ENCODE assay signal across 22 mouse cellular contexts in genomic region chr11:94389724-94390396, GRCm38 (mm10). TPM values are rescaled to one million over a fixed set of nuclear protein-coding genes. Genes with fewer than 3 reads are reported as not detected.
DNase-seq lines count a peak whose midpoint lies in the region; ATAC-seq and TF ChIP-seq lines count a peak whose summit lies in the region.
"Had no signal": no experiment of that assay in that cellular context is flagged by ENCODE, and none has a peak within 500 bp of the region (broad histone marks: within the 10 kb centered on the region; RNA-seq: fewer than 3 reads in every experiment).

No protein-coding gene starts in this region.

- no peak overlapping the region for H3K4me2 ChIP-seq in liver, embryonic 11.5 days
- no peak overlapping the region for H3K4me2 ChIP-seq in embryonic facial prominence, embryonic 15.5 days (replicated peaks)
- H3K4me2 ChIP-seq in stomach, embryonic 16.5 days (ENCODE audit: low read depth, low read length): no peak overlapping the region
- H3K4me2 ChIP-seq: hindbrain, embryonic 13.5 days; limb, embryonic 15.5 days had no signal

- TF ChIP-seq POLR2A in liver, adult 2 months (IDR thresholded peaks at IDR 0.05; ENCODE audit: extremely low read depth, insufficient read depth, low read length): no peak
- TF ChIP-seq POLR2A in cerebellum, adult 2 months (IDR thresholded peaks at IDR 0.05; ENCODE audit: borderline replicate concordance, insufficient read depth, low read length): no peak

- H3K9ac ChIP-seq in liver, adult 2 months (ENCODE audit: low read depth, low read length): peak overlapping the region; percentile 53
- no peak overlapping the region for H3K9ac ChIP-seq in liver, embryonic 11.5 days (ENCODE audit: low read depth, low read length)
- H3K9ac ChIP-seq in embryonic facial prominence, embryonic 15.5 days: no peak overlapping the region
- H3K9ac ChIP-seq in stomach, embryonic 16.5 days (ENCODE audit: low read length): no peak overlapping the region
- H3K9ac ChIP-seq: hindbrain, embryonic 13.5 days; limb, embryonic 15.5 days had no signal

- ATAC-seq in liver, embryonic 11.5 days (replicated peaks; ENCODE audit: low FRiP score): no peak
- no peak for ATAC-seq in embryonic facial prominence, embryonic 15.5 days (ENCODE audit: insufficient number of reproducible peaks, low FRiP score, low TSS enrichment, low read depth)
- ATAC-seq in stomach, embryonic 16.5 days (ENCODE audit: insufficient read depth, low FRiP score): no peak

- 38% methylated on average over 6 of the region's 6 CpGs for WGBS in liver, adult 2 months
- 66% methylated on average over 6 of the region's 6 CpGs for WGBS in liver, embryonic 11.5 days
- 38% methylated on average over 6 of the region's 6 CpGs for WGBS in cerebellum, adult 2 months
- 66% methylated on average over 6 of the region's 6 CpGs for WGBS in embryonic facial prominence, embryonic 15.5 days
- 42% methylated on average over 6 of the region's 6 CpGs for WGBS in stomach, embryonic 16.5 days

- H3K79me2 ChIP-seq in liver, adult 2 months (ENCODE audit: control insufficient read depth, insufficient read depth, low read length): peaks cover 9% of the 10 kb centered on the region; the same call in 1 of the 2 replicates

- peak overlapping the region; percentile 50 for H3K27ac ChIP-seq in liver, adult 2 months (replicated peaks; ENCODE audit: insufficient read depth, low read depth, low read length)
- H3K27ac ChIP-seq in liver, embryonic 11.5 days (ENCODE audit: low read depth, low read length): no peak overlapping the region
- no peak overlapping the region for H3K27ac ChIP-seq in cerebellum, adult 2 months (ENCODE audit: insufficient read depth, low read length)
- 0 out of 2 replicates have a peak overlapping the region, but pooled peaks have one; percentile 7 for H3K27ac ChIP-seq in embryonic facial prominence, embryonic 15.5 days (replicated peaks)
- peak overlapping the region; percentile 69 for H3K27ac ChIP-seq in stomach, embryonic 16.5 days (ENCODE audit: low read length)
- H3K27ac ChIP-seq: hindbrain, embryonic 13.5 days; limb, embryonic 15.5 days; midbrain, embryonic 10.5 days had no signal

- H3K4me1 ChIP-seq in liver, adult 2 months (ENCODE audit: control insufficient read depth, insufficient read depth, low read length): peaks cover 22% of the 10 kb centered on the region
- H3K4me1 ChIP-seq in liver, embryonic 11.5 days (replicated peaks; ENCODE audit: control insufficient read depth, insufficient read depth, low read length): peaks cover 6% of the 10 kb centered on the region; the same call in 1 of the 2 replicates
- peaks cover 24% of the 10 kb centered on the region for H3K4me1 ChIP-seq in cerebellum, adult 2 months (ENCODE audit: control insufficient read depth, insufficient read depth, low read length)
- peaks cover 12% of the 10 kb centered on the region; the same call in 1 of the 2 replicates for H3K4me1 ChIP-seq in embryonic facial prominence, embryonic 15.5 days
- peaks cover 40% of the 10 kb centered on the region for H3K4me1 ChIP-seq in stomach, embryonic 16.5 days (ENCODE audit: control insufficient read depth, insufficient read depth, low read length)

- no peaks in the 10 kb centered on the region for H3K9me3 ChIP-seq in liver, embryonic 11.5 days (ENCODE audit: control insufficient read depth, low read length)
- no peaks in the 10 kb centered on the region for H3K9me3 ChIP-seq in embryonic facial prominence, embryonic 15.5 days (replicated peaks)
- H3K9me3 ChIP-seq in stomach, embryonic 16.5 days (replicated peaks; ENCODE audit: control insufficient read depth, low read length): no peaks in the 10 kb centered on the region
- H3K9me3 ChIP-seq: hindbrain, embryonic 13.5 days; limb, embryonic 15.5 days; midbrain, embryonic 10.5 days had no signal

- peak; percentile 85 for DNase-seq in liver, adult 2 months (ENCODE audit: extremely low read depth, low read depth, low spot score)
- DNase-seq in liver, embryonic 11.5 days (ENCODE audit: low spot score): no peak
- peak; percentile 69 to 84 for DNase-seq in cerebellum, adult 2 months
- DNase-seq in c-Kit-positive CD71-positive TER-119-positive erythroid progenitor cells, embryonic 14.5 days (ENCODE audit: low spot score): no peak
- no peak for DNase-seq in frontal cortex, postnatal 14 days (ENCODE audit: low spot score in 2 of 2)
- no peak for DNase-seq in left cerebral cortex, adult 8-10 months (ENCODE audit: low spot score in 2 of 2)
- DNase-seq: adrenal gland, postnatal 36 days; gastrocnemius, postnatal 14 days; heart, postnatal 10 days; kidney, adult 18-20 months; kidney, postnatal 14 days; layer of hippocampus, adult 9-11 months; lung, adult 18-20 months; lung, postnatal 4 days; right cerebral cortex, adult 18-20 months; spleen, adult 18-20 months; thymus, postnatal 14 days had no signal

- H3K27me3 ChIP-seq in liver, adult 2 months (ENCODE audit: control insufficient read depth, insufficient read depth, low read length): no peaks in the 10 kb centered on the region
- H3K27me3 ChIP-seq in liver, embryonic 11.5 days (replicated peaks; ENCODE audit: control insufficient read depth, insufficient read depth, low read length): peaks cover 20% of the 10 kb centered on the region
- H3K27me3 ChIP-seq in cerebellum, adult 2 months (ENCODE audit: control insufficient read depth, insufficient read depth, low read length): no peaks in the 10 kb centered on the region
- H3K27me3 ChIP-seq in embryonic facial prominence, embryonic 15.5 days: peaks cover 11% of the 10 kb centered on the region; the same call in 1 of the 2 replicates
- H3K27me3 ChIP-seq in stomach, embryonic 16.5 days (ENCODE audit: control insufficient read depth, insufficient read depth, low read length): no peaks in the 10 kb centered on the region

- no peak for TF ChIP-seq CTCF in liver, adult 2 months (IDR thresholded peaks at IDR 0.05; ENCODE audit: low read depth, low read length)
- no peak for TF ChIP-seq CTCF in cerebellum, adult 2 months (IDR thresholded peaks at IDR 0.05; ENCODE audit: borderline replicate concordance, insufficient read depth, low read depth, low read length)

- H3K36me3 ChIP-seq in liver, adult 2 months (ENCODE audit: control insufficient read depth, insufficient read depth, low read length): no peaks in the 10 kb centered on the region
- H3K36me3 ChIP-seq in liver, embryonic 11.5 days (ENCODE audit: control insufficient read depth, insufficient read depth, low read length): no peaks in the 10 kb centered on the region
- H3K36me3 ChIP-seq in embryonic facial prominence, embryonic 15.5 days: no peaks in the 10 kb centered on the region
- H3K36me3 ChIP-seq in stomach, embryonic 16.5 days (ENCODE audit: control insufficient read depth, insufficient read depth, low read length): no peaks in the 10 kb centered on the region
- H3K36me3 ChIP-seq: hindbrain, embryonic 13.5 days; limb, embryonic 15.5 days; midbrain, embryonic 10.5 days had no signal

- no peak overlapping the region for H3K4me3 ChIP-seq in liver, adult 2 months (ENCODE audit: insufficient read depth, low read depth, low read length)
- H3K4me3 ChIP-seq in liver, embryonic 11.5 days (ENCODE audit: low read depth, low read length): no peak overlapping the region
- no peak overlapping the region for H3K4me3 ChIP-seq in cerebellum, adult 2 months (replicated peaks; ENCODE audit: insufficient read depth, low read depth, low read length)
- H3K4me3 ChIP-seq in embryonic facial prominence, embryonic 15.5 days (replicated peaks): no peak overlapping the region
- no peak overlapping the region for H3K4me3 ChIP-seq in stomach, embryonic 16.5 days (replicated peaks; ENCODE audit: low read length)
- H3K4me3 ChIP-seq: hindbrain, embryonic 13.5 days; limb, embryonic 15.5 days; midbrain, embryonic 10.5 days had no signal

RNA-seq across cellular contexts. Expression of gene Abcc3, which starts 2.9 kb away (rescaled TPM):
- total RNA-seq in liver, adult 2 months (2014; rRNA removed): 180 and 280 TPM in 2 replicates
- 251 and 292 TPM in 2 replicates for polyA plus RNA-seq in liver, adult 2 months (2012; rRNA removed)
- 3.2 and 6.0 TPM in 2 replicates for polyA plus RNA-seq in liver, embryonic 11.5 days (2014; fragmentation: Nextera tagmentation; extraction: Ambion mirVana)
- 0.64 and 0.71 TPM in 2 replicates for polyA plus RNA-seq in cerebellum, adult 2 months (2012; rRNA removed)
- polyA plus RNA-seq in embryonic facial prominence, embryonic 15.5 days (2015; fragmentation: Nextera tagmentation; extraction: Ambion mirVana): 2.8 and 4.4 TPM in 2 replicates
- polyA plus RNA-seq in stomach, embryonic 16.5 days (2015; fragmentation: Nextera tagmentation; extraction: Ambion mirVana): 11.4 and 16.4 TPM in 2 replicates
- 1 to 10 TPM; 2.4 to 8.0 (median 3.4) TPM for total RNA-seq in left cerebral cortex, adult 8-10 months (2022)

Comparison
In these comparisons a context has a peak if more than half of its experiments do, and no peak if none do; other contexts are left out.
1. DNase-seq: peak in liver, adult 2 months (single experiment) and cerebellum, adult 2 months (2 of 2); none in liver, embryonic 11.5 days (single experiment), c-Kit-positive CD71-positive TER-119-positive erythroid progenitor cells, embryonic 14.5 days (single experiment), frontal cortex, postnatal 14 days (0 of 2) and left cerebral cortex, adult 8-10 months (0 of 2).
2. H3K27ac ChIP-seq: peak in liver, adult 2 months (single experiment), embryonic facial prominence, embryonic 15.5 days (single experiment) and stomach, embryonic 16.5 days (single experiment); none in liver, embryonic 11.5 days (single experiment) and cerebellum, adult 2 months (single experiment).
3. RNA of gene Abcc3, which starts 2.9 kb away (polyA plus RNA-seq): 251 to 292 TPM in liver, adult 2 months; 11.4 to 16.4 TPM in stomach, embryonic 16.5 days, 2.8 to 4.4 TPM in embryonic facial prominence, embryonic 15.5 days, 3.2 to 6.0 TPM in liver, embryonic 11.5 days and 0.64 to 0.71 TPM in cerebellum, adult 2 months; every median in the first group is over 10 times any median in the second.